Mouse (Mus musculus): ENCODE results near the gene Commd3. TPM values are rescaled to one million over a fixed set of nuclear protein-coding genes. Genes with fewer than 3 reads are reported as not detected.

Commd3 gene
- total RNA-seq (2021) = 100 to 1,000 TPM in 1 of 2 experiments, 10 to 100 TPM in 1; 83.7 to 113 TPM
- long read RNA-seq, experiment 1, transcript Commd3-201 (8 exons, 935 nt) = major isoform, 71 of 79 reads
- long read RNA-seq, experiment 1, partial matches to known transcripts = 1 of 79 reads
- long read RNA-seq, experiment 1, other reads (novel, unspliced or antisense) = 7 of 79 reads
- long read RNA-seq, experiment 2, transcript Commd3-201 (8 exons, 935 nt) = major isoform, 32 of 38 reads
- long read RNA-seq, experiment 2, partial matches to known transcripts = 0 of 38 reads
- long read RNA-seq, experiment 2, other reads (novel, unspliced or antisense) = 5 of 38 reads

DNA sequence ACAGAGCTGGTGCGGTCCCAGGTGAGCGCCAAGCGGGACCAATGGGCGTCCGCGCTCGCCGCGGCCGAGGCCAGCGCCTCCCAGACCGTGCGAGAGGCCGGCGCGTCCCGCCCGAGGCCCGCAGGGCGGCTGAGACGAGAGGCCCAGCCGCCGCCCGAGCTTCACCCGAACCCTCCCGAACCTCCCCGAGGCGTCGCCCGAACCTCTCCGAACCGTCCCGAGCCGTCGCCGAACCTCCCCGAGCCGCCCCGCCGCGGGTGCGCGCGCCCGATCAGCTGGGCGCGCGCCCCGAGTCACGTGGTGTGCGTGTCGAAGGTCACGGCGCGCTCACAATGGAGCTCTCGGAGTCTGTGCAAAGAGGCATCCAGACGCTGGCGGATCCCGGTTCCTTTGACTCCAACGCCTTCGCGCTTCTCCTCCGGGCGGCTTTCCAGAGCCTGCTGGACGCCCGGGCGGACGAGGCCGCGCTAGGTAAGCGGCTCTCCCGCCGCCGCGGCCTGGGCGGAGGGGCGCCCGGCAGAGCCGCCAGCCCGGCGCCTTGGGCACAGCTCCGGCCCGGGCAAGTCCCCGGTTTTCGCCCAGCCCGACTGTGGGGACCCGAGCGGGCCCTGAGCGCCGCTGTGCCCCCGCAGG lies at the start of gene Commd3:
Gene Commd3, plus strand, starts transcription at position 252 of the 633 bp plus-strand sequence.
- peak; percentile 95 to 96 for DNase-seq

DNA sequence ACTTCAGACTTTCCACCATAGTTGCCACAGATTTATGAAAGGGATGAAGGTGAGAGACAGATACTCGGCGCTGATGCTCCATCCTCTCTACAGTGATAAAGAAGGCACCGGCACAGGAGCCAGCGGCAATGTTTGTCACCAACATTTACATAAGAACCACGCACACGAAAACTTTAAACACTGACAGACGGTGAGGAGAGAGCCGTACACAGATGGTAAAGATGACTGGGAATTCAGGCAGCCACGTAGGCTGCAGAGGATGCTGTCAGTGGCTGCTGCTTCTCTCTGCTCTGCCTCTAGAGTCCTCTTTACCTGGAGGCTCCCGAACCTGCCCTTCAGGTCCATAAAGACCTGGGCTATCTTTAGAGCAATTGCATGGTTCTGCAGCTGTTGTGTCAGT lies 49.0 kb upstream of the Commd3 start:
- no peak for DNase-seq

DNA sequence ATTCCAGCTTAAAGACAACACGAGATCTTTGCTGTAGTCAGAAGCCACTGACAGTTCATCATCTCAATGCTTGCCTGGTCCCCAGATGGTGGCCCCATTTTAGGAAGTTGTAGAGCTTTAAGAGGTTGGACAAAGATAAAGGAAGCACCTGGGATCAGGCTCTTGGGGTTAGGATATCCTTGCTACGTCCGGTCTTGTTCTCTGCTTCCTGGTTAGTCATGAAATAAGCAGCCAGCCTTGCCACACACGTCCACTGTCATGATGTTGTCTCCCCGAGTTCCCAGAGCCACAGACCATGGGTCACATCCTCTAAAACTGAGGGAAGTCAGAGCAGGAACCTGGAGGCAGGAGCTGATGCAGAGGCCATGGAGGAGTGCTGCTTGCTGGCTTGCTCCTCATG lies 41.6 kb upstream of the Commd3 start:
- DNase-seq = no peak

DNA sequence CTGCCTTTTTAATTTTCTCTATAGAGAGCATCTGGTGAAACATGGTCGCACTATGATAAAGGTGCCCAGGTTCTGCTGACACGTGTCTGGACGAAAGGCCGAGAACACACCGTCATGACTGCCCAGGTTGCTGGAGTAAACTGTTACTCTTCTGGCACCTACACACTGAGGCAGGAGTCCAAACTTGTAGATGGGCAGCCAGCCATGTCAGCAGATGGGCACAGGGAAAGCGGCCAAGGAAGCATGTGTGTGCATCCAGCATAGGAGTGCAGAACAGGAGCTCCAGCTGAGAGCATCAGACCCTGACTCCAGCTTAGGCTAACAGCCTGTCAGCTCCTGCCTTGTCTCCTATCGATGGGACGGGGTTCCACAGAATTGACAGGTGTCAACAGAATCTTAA lies 37.1 kb upstream of the Commd3 start:
- peak in 1 of 2 experiments; percentile 12 for DNase-seq

DNA sequence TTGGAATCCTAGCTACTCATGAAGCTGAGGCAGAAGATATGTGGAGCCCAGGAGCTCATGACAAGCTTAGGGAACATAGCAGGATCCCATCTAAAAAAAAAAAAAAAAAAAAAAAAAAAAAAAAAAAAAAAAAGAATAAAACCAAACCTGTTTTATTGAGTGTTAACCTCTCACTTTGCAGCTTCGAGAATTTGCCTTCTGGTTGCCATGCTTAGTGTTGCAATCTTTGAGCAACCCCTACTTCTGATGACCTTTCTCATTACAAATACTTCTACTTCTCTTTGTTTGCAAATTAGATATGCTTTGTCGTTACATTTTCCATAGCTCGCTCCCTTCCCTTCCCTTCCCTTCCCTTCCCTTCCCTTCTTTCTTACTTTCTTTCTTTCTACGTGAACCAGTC lies 23.6 kb upstream of the Commd3 start:
- no peak for DNase-seq

DNA sequence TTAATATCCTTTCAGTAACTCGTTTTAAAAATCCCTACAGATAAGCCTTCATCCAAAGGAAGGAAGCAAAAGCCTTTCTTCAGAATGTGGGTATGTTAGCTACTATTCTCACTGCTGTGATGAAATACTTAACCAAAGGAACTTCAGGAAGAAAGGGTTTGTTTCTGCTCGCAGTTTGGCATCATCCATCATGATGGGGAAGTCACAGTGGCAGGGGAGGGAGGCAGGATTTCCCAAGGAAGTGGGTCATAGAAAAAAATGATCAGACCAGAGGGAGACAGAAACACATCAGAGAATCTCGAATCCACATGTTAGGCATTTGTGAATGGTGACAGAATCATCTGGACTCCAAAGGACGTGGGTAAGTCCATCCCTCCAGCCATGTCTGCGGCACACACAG lies 17.4 kb upstream of the Commd3 start:
- DNase-seq = no peak

DNA sequence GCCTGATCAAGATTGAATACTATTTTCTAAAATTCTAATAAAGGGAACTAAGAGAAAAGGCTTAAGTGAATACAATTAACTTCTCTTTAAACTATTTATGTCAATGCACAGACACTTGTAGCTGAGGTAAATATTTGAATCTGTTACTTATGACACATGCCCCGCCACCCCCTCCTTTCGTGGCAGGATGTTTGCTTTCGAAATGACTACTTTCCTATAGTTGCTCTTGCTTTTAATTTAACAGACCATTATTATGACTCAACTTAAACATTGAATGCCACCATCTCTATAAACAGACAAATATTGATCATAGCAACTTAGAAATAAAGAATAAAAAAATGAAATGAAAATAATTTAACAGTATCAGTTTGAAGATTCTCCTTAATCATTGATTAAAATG lies 8.2 kb upstream of the Commd3 start:
- DNase-seq = no peak

DNA sequence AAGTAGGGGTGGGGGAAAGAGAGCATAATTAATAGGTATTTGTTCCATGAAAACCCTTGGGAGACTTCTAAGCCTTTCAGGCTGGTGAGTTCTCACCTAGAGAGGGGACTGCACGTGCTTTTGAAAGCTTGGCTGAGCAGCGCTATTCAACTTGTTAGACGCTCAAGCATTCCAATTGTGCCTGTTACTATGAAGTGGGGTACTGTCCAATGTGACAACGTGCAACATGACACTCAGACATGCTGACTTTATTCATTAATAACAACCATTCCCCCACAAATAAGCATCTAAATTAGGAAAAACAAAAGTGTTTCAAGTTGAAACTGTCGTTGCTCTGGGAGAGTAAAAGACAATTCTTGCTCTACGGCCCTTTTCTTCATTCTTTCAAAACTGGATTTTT lies 1.1 kb upstream of the Commd3 start:
- no peak for DNase-seq

DNA sequence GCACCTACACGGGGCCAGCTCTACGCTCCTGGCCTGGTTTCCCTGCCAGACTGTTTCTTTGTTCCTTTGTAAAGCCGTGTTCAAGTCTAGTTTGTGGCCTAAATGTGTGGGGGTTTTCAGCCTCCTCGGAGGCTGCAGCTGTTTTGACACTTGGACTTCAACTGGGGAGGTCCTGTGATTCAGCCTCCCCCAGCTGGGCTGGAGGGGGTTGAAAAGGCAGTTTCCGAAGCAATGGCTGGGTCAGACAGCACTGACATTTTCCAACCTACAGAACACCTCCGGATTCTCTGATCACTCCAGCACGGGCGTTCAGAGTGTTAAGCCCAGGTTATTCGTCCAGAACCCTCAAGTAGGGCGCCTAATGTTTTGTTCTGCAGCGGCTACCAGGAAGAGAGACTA lies 581 bp downstream of the Commd3 start:
- DNase-seq = peak; percentile 44 to 55

DNA sequence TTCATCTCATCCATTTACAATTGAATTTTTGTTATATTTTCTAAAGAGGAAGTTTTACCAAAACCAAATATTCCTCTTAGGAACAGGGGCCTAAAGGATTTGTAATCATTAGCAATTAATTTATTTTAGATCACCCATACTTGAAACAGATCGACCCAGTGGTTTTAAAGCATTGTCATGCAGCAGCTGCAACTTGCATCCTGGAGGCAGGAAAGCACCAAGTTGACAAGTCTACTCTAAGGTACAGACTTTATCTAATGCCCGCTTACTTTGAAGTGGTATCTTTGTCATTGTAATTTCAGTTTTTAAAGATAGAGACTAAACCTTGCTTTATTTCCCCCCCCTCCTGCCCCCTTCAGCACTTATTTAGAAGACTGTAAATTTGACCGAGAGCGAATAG lies 1.6 kb downstream of the Commd3 start:
- DNase-seq = no peak

DNA sequence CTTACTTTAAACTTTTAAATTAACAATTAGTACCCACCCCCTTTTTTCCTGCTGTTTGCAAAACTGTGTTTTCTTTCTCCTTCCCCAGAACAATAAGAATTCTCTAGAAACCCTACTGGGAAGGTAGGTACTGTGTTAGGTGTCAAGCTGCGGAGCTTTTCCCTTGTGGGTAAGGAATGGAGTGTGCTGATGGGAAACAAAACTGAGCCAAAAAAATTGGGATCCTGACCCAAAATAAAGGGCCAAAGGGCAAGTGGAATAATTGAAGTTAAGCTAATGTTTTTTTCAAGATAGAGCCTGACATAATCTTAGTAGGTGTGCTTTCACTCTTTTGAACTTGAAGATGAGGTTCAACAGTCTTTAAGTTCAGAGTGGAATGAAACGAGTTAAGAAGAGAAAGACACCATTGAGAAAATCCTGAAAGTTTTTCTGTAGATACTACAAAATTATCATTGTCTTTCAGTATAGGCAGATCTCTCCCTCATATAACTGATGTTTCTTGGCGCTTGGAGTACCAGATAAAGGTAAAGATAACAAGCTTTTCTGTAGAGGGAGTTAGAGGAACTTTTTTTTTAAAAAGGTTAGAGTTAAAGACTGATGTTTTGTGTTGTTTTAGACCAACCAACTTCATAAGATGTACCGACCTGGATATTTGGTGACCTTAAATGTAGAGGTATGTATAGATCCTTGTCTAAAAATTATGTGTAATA lies 2.2 kb downstream of the Commd3 start:
- DNase-seq = no peak

DNA sequence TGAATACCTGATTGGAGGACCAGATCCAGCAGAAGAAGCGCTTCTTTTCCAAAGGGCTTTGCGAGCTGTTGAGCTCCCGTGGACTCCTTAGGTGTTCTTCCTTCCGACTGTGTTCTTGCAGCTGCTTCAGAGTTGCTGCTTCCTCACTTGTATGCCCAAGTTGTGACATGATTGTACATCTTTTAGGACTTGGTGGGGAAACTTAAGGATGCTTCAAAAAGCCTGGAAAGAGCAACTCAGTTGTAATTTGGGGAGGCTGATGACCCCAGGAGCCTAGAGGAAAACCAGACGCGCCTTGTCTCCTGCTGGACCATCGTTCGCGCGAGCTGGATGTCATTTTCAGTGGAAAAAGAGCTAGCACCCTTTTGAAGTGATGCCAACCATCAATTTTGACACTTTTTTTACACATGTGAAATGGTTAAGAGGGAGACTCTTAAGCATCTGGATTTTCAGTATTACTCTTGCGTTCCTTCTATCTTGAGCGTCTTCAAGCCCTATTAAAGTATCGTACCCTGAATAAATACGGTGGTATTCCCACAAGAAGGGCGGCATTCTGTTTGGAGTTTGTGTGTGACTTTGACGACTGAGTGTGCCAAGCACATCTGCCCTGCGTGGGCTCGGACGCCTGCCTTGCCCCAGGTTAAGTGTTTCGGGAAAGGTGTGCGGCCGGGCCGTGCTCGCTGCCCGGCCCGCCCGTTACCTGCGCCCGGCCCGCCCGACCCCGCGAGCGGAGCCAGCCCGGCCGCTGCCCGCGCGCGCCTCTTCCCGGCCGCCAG lies 3.7 kb downstream of the Commd3 start:
- no peak for DNase-seq

DNA sequence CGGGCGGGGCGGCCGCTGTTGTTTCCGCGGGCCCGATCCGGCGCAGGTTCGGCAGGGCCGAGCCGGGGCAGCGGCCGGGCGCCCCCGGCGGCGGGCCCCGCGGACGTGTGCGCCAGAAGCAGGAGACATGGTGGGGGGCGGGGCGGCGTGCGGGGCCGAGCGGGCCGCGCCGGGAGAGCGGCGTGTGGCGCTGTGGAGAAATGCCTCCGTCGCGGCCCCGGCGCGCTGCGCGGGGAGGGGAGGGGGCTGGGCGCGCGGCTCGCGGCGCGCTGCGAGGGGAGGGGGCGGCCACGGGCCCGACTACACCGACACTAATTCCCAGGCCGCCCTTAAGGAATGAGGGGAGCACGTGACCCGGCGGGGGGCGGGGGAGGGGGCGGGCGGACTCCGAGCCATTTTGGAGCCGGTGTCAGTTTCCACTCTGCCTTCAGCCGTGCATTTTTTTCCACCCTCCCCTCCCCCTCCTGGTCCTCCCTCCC lies 4.3 kb downstream of the Commd3 start:
- peak; percentile 82 to 90 for DNase-seq

DNA sequence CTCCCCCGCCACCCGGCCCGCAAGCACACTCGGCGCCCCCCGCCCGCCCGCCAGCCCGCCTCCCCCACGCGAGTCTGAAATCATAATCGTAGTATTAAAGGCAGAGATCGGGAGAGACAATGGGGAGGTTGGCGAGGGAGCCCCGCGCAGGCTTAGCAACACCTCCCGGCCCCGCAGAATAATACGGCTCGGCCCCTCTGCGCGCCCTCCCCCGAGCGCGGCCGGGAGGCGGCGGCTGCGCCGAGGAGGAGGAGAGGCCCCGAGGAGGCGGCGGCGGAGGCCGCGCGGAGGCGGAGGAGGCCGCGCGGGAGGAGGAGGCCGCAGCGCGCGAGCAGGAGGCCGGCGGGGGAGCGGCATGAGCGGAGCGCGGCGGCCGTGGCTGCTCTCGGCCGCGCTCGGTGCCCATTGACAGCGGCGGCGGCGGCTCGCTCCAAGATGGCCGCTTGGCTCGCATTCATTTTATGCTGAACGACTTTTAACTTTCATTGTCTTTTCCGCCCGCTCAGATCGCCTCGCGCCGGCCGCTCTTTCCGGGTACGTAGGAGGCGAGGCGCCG lies 4.8 kb downstream of the Commd3 start, which contains the start of gene Bmi1:
Gene Bmi1, plus strand, starts transcription at position 83 of the 556 bp plus-strand sequence.
- peak; percentile 76 to 80 for DNase-seq

DNA sequence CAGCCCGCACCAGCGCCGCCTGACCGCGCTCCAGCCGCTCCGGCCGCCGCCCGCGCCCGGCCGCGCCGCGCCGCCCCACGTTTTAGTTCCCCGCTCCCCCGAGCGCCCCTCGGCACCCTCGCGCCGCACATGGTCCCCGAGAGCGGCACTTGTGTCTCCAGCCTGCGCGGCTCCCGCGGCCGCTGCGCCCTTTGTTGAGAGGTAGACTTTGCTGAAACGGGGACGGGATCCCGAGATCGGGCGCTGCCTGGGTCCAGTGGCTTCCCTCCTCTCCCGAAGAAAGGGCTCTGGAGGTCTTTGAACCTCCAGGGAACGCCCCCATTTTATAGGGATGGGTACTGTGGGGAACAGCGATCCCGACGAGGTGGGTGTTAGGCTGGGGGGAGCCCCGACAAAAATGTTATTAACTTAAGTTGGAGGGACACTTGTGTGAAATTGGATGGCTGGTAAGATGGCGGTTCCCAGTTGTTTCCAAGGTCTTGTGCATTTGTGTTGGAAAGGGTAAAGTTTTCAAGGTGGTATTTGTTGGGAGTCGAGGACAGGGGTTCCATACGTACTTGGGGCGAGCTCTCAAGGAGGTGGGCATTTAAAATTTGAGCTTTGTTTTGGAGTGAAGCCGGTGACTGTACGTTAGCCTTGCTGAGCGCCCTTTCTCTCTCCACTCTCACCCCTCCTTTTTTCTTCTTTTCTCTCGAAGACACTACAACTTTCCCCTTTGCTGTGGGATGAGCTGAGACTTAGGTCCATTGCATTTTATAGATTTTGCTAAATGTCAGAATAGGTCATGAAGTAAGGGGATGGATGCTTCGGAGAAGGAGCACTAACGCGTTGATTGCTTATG lies 5.7 kb downstream of the Commd3 start:
- DNase-seq = peak; percentile 45 to 53

DNA sequence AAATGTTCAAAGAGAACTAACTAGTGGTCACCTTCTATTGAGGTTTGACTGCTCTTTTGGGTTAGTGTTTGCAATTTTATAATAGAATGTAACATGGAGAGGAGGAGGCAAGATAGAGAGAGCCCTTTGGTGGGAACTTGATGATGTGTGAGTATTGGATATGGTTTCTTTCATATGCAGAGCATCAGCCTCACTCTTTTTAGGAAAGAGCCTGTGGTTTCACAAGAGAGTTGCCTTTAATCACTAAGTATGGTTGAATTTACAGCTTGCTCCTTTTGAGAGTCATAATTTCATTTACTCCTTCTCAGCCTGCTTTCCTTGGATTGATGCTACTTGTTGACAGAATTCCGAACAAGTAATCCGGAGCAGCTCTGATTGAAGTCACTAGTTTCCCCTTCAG lies 7.5 kb downstream of the Commd3 start:
- no peak for DNase-seq

DNA sequence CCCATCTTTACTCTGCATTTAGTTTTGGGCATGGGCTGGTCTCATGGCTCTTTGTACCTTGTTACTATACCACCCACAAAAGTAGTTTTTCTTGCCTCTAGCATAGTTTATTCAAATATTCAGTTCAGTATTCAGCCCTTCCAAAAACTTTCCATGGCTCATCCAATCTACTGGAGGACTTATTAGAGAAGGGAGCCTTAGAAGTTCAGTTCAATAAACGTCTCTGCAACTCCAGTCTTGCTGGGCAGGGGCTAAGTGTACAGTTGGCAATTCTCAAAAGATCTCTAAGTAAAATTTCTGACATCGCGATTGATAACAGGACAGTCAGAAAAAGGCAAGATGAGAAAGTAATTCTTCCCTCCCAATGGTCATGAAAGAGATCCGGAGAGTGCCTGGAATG lies 8.3 kb downstream of the Commd3 start:
- DNase-seq = no peak

DNA sequence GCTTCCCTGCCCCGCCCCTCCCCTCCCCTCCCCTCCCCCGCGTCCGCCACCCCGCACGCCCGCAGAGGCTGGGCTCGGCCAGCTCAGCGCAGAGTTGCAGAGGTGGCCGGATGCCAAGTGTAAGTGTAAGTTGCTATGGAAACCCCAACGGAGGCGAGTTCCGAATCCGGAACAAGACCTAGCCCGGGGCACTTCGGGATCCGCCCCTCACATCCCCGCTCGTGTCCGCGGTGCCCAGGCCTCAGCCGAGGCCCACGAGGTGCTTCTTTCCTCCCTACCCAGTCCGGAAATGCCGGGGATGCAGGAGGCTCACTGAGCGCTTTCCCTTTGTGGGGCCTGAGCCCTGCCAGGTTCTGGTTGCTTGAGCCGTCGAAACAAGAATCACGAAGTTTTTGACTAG lies 8.8 kb downstream of the Commd3 start:
- DNase-seq = peak; percentile 69 to 72

DNA sequence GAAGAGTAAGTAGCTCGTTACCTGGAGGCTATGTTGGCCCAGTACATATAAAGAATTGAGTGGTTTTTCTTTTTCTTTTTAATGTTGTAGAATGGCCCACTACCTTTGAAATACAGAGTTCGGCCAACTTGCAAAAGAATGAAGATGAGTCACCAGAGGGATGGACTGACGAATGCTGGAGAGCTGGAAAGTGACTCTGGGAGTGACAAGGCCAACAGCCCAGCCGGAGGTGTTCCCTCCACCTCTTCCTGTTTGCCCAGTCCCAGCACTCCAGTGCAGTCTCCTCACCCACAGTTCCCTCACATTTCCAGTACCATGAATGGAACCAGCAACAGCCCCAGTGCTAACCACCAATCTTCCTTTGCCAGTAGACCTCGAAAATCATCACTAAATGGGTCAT lies 11.9 kb downstream of the Commd3 start:
- no peak for DNase-seq

DNA sequence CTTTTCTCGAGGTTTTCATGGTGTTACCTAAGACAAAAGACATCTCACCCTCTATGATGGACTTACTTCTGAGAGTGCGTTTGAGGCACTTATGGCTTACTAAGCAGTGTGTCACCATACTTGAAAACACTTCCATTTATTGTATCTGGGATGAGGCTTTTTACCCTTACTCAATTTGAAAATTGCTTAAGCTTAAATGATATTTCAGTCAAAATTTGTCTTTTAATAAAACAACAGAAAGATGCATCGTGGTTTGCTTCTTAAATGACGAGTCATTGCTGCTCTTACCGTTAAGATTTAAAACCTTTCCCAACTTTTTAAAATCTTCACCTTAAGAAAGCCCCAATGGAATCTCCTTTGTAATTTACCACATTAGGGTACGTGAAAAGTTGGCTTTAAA lies 14.2 kb downstream of the Commd3 start:
- no peak for DNase-seq

Measured in adrenal gland, postnatal 36 days (tissue).